Mouse (Mus musculus) heart, embryonic 13.5 days (tissue): Measurements from ENCODE around the gene Gm28778. TPM values are rescaled to one million over a fixed set of nuclear protein-coding genes. Genes with fewer than 3 reads are reported as not detected.
"Not testable (repeated sequence)": the region's sequence is repeated elsewhere in the genome, so short reads cannot be mapped to it uniquely, and the experiment has no call there.

Experiments
- ATAC-seq: fragments of 200-750 bp; cut with Nextera tagmentation; 2 replicates; pipeline ENCODE4 v1.8.0; 2017; ENCODE audit warnings: moderate TSS enrichment; ENCODE audit not compliant: insufficient number of reproducible peaks, low FRiP score, low TSS enrichment; ENCODE audit errors: extremely low read depth
- H3K27ac ChIP-seq: fragments of 300-500 bp; sonication (generic); replicated peaks from 2 replicates; pipeline ENCODE4 v1.5.1; 2015; ENCODE audit warnings: moderate library complexity, mild to moderate bottlenecking, inconsistent platforms
- H3K27me3 ChIP-seq: fragments of 300-500 bp; sonication (generic); replicated peaks from 2 replicates; pipeline ENCODE4 v1.6.1; 2015; ENCODE audit warnings: mild to moderate bottlenecking, inconsistent platforms
- H3K36me3 ChIP-seq: fragments of 300-500 bp; sonication (generic); 2 replicates; pipeline ENCODE4 v1.6.1; 2015; ENCODE audit warnings: mild to moderate bottlenecking, inconsistent platforms
- H3K4me1 ChIP-seq: fragments of 300-500 bp; sonication (generic); 2 replicates; pipeline ENCODE4 v1.6.1; 2015; ENCODE audit warnings: inconsistent platforms
- H3K4me2 ChIP-seq: fragments of 300-500 bp; sonication (generic); 2 replicates; pipeline ENCODE4 v1.6.1; 2015; ENCODE audit warnings: inconsistent platforms, mild to moderate bottlenecking, moderate library complexity
- H3K4me3 ChIP-seq: fragments of 300-500 bp; sonication (generic); 2 replicates; pipeline ENCODE4 v1.5.1; 2015; ENCODE audit warnings: moderate library complexity, mild to moderate bottlenecking, inconsistent platforms
- H3K9ac ChIP-seq: fragments of 300-500 bp; sonication (generic); 2 replicates; pipeline ENCODE4 v1.6.1; 2015; ENCODE audit warnings: inconsistent platforms, mild to moderate bottlenecking, moderate library complexity
- H3K9me3 ChIP-seq: fragments of 300-500 bp; sonication (generic); 2 replicates; pipeline ENCODE4 v1.6.1; 2016; ENCODE audit warnings: inconsistent platforms
- WGBS: fragments of 180-500 bp; shearing (Covaris S2); methylation state at CpG from one replicate; pipeline ENCODE4 v1.1.7; 2015; ENCODE audit warnings: mixed read lengths; 5-methylcytosine and 5-hydroxymethylcytosine counted together
- polyA plus RNA-seq: library from polyadenylated mRNA; unstranded; fragments of >200 nt; fragmentation: Nextera tagmentation; extraction: Ambion mirVana; gene quantifications from 2 replicates; pipeline ENCODE4 v1.2.1, GENCODE M21; 2015

The Gm28778 gene
- polyA plus RNA-seq, 1 experiment from 2014 or later, result not detected

DNA sequence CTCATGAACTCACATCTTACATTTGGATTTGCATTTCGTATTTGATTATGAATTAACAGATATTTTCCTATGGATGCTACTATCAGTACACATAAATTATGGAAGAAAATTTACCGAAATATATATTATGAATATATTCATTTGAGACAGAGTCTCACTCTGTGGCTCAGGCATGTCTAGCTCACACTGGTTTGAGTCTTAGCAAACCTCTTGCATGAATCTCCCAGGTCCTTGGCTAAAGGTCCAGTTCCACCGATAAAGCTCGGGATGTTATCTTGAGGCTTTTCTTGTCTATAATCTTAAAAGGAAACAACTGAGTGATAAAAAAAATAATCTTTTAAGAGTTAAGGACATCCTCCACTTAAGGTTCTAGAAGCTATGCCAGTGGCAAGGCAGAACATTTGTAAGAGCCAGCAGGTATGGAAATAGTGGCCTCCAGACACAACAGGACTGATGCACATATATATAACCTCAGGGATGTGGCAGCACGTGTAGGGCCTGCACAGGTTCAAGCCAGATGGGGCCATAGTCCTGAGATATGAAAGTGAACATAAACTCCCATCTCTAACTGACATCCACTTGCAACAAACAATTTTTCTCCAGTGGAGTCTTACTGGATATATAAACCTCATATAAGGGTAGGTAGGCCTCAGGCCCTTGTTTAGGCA is 28.1 kb downstream of the Gm28778 start:
- Histone ChIP-seq H3K27ac (no peak overlapping the region), H3K4me3 (no peak overlapping the region), H3K36me3 (peaks cover 47% of the 10 kb centered on the region), H3K27me3 (no peaks in the 10 kb centered on the region), H3K9me3 (no peaks in the 10 kb centered on the region), H3K4me1 (no peaks in the 10 kb centered on the region), H3K9ac (no peak overlapping the region), H3K4me2 (no peak overlapping the region)
- WGBS, result 72% methylated on average over 5 of the region's 5 CpGs
- ATAC-seq, result no peak

DNA sequence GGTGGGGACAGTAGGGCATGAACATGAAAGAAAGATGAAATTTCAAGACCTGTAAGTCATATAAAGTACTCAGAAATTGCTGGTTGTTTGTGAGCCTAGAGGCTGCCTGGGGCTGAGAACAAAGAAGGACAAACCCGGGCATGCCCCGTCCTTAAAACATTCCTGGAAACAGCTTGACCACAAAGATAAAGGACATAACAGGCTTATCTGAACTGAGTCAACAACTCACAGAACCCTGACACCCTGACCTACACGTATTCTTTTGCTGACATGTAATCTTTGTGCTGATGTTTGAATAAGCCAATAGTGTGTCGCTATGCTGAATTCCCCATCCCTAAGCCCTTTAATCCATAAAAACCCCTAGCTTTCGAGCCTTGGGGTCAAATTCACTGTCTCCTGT is 36.6 kb downstream of the Gm28778 start:
- H3K4me1 ChIP-seq, ATAC-seq: not testable (repeated sequence)
- 46% methylated on average over 5 of the region's 5 CpGs for WGBS

DNA sequence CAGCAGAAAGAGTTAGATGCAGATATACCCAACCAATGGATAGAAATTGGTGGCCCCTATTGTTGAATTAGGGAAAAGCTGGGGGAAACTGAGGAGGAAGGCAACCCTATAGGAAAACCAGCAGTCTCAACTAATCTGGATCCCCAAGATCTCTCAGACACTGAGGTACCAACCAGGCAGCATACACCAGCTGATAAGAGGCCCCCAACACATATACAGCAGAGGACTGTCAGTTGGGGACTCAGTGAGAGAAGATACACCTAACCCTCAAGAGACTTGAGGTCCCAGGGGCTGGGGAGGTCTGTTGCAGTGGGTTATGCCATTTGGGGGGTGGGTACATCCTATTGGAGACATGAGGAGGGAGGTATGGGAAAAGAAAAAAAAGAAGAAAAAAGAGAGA is 38.6 kb downstream of the Gm28778 start:
- H3K4me1 ChIP-seq, result no peaks in the 10 kb centered on the region
- no peaks in the 10 kb centered on the region for H3K27me3 ChIP-seq
- no peak overlapping the region for H3K9ac ChIP-seq
- no peak overlapping the region for H3K4me2 ChIP-seq
- ATAC-seq, result no peak
- H3K4me3 ChIP-seq, result no peak overlapping the region
- peaks cover 6% of the 10 kb centered on the region; the same call in 1 of the 2 replicates for H3K9me3 ChIP-seq
- no peak overlapping the region for H3K27ac ChIP-seq
- H3K36me3 ChIP-seq, result peaks cover 3% of the 10 kb centered on the region

More for the DNA sequence above, 36.6 kb downstream of the Gm28778 start:
- H3K36me3 ChIP-seq, H3K27ac ChIP-seq, H3K9ac ChIP-seq, H3K4me2 ChIP-seq, H3K27me3 ChIP-seq, H3K9me3 ChIP-seq, H3K4me3 ChIP-seq: not testable (repeated sequence)

DNA sequence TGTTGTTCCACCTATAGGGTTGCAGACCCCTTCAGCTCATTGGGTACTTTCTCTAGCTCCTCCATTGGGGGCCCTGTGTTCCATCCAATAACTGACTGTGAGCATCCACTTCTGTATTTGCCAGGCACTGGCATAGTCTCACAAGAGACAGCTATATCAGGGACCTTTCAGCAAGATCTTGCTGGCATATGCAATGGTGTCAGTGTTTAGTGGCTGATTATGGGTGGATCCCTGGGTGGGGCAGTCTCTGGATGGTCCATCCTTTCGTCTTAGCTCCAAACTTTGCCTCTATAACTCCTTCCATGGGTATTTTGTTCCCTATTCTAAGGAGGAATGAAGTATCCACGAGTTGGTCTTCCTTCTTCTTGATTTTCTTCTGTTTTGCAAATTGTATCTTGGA is 40.5 kb downstream of the Gm28778 start:
- not testable (repeated sequence) for H3K27me3 ChIP-seq, H3K9ac ChIP-seq, H3K27ac ChIP-seq, H3K4me2 ChIP-seq, H3K9me3 ChIP-seq, H3K4me3 ChIP-seq, ATAC-seq, H3K4me1 ChIP-seq
- WGBS, result 68% methylated on average over 2 of the region's 2 CpGs
- H3K36me3 ChIP-seq, result peaks cover 22% of the 10 kb centered on the region

DNA sequence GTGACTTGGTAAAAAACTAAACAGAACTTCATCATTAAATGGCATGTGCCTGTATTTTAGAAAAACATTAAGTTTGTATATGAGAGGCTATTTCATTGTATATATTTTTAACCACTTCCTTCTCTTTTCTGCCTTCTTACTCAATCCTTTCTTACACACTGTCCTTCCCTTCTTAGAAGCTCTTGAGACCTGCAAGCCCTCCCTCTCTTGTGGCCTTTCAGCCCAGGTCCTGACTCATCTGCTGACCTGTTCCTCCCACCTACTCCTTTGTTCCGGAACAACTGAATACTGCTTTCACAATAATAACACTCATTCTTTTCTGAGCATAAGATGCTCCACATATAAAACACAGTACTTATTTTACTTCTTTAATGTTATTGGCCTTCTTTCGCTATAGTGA is 44.2 kb downstream of the Gm28778 start:
- no peaks in the 10 kb centered on the region for H3K4me1 ChIP-seq
- no peaks in the 10 kb centered on the region for H3K27me3 ChIP-seq
- no peak overlapping the region for H3K4me2 ChIP-seq
- peaks cover 52% of the 10 kb centered on the region for H3K36me3 ChIP-seq
- no peak for ATAC-seq
- H3K9ac ChIP-seq, result no peak overlapping the region
- no peak overlapping the region for H3K4me3 ChIP-seq
- H3K9me3 ChIP-seq, result peaks cover 6% of the 10 kb centered on the region; the same call in 1 of the 2 replicates
- WGBS, result 88% methylated on average over 2 of the region's 2 CpGs
- no peak overlapping the region for H3K27ac ChIP-seq

DNA sequence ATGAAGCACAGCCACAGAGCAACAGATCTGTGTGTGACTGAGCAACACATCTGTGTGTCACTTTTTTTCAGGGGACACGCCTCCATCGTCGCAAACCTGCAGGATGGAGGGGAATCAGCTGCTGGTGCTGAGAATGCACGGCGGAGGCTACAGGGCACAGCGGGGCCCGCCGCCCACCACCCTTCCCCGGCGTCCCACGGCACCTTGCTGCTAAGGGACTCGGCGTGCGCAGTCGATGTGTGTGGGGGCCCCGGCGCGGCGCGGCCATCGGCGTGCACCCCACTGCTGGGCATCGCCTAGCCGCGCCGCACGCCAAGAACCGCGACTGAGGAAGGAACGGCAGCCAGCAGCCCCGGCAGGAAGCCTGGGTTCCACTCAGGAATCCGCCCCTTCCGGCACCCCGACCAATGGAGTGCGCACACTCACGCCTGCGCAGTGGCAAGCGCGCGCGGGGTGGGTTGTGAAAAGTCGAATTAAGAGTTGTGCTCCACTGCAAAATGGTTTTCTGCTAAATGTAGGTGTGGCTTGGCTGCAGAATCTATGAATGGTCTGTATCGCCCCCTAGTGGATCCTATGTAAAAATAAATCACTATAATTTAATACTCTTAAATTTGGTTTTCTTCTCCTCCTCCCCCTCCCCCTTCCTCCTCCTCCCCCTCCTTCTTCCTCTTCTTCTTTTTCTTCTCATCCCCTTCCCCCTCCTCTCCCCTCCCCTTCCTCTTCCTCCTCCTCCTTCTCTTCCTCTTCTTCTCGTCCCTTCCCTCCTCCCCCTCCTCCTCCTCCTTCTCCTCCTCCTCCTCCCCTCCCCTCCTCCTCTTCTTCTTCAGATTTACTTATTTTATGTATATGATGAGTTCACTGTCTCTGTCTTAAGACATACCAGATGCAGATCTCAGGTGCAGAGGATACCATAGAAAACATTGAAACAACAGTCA is 55.7 kb downstream of the Gm28778 start, which contains the start of the genes Asdurf, Gm28551 and Asnsd1:
TSS of gene Asdurf (minus strand) at position 293 of the 935 bp plus-strand sequence.
TSS of gene Gm28551 (minus strand) at position 341 of the 935 bp plus-strand sequence.
TSS of gene Asnsd1 (minus strand) at position 426 of the 935 bp plus-strand sequence.
- peaks cover 3% of the 10 kb centered on the region; the same call in 1 of the 2 replicates for H3K9me3 ChIP-seq
- H3K36me3 ChIP-seq, result peaks cover 26% of the 10 kb centered on the region
- H3K9ac ChIP-seq, result peak within 1 kb of the TSS; percentile 97
- H3K4me3 ChIP-seq, result peak within 1 kb of the TSS; percentile 92
- peak; percentile 99 for ATAC-seq
- peaks cover 7% of the 10 kb centered on the region for H3K4me1 ChIP-seq
- H3K27me3 ChIP-seq, result no peaks in the 10 kb centered on the region
- peak within 1 kb of the TSS; percentile 70 for H3K4me2 ChIP-seq
- peak within 1 kb of the TSS; percentile 85 for H3K27ac ChIP-seq
- WGBS, result under 1% methylated on average over 43 of the region's 44 CpGs

DNA sequence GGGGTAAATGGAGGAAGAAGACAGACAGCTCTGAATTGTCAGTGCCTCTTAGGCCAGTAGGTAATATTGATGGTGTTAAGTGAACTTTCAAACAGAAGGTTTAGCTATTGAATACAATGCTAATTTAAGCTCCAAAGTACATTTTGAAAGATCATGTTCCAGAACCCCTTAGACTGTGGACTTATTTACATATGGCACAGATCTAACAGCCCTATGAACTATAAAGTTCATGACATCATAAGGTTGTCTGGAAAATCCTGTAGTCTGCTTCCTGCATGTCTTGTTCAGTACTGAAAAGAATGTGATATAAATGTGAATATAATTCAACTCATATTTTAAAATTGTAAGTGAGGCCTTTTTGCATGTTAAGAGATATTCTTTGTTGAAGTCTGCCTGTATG is 62.1 kb downstream of the Gm28778 start:
- Histone ChIP-seq H3K4me3 (no peak overlapping the region), H3K4me1 (no peaks in the 10 kb centered on the region), H3K27me3 (no peaks in the 10 kb centered on the region), H3K27ac (no peak overlapping the region), H3K4me2 (no peak overlapping the region), H3K9ac (no peak overlapping the region), H3K9me3 (peaks cover 3% of the 10 kb centered on the region; the same call in 1 of the 2 replicates), H3K36me3 (no peaks in the 10 kb centered on the region)
- ATAC-seq, result no peak

Other genes with a start within 250 kb of the Gm28778 start
- 4.8 and 5.1 TPM in 2 replicates for gene Mstn, start 235.5 kb upstream of the Gm28778 start, polyA plus RNA-seq
- gene 1700019A02Rik, start 109.5 kb upstream of the Gm28778 start, polyA plus RNA-seq, result not detected in 2 replicates
- gene Pms1, start 93 bp upstream of the Gm28778 start, polyA plus RNA-seq, result 9.0 and 10.2 TPM in 2 replicates
- 33.7 and 38.4 TPM in 2 replicates for gene Ormdl1, start within 50 bp of the Gm28778 start, polyA plus RNA-seq
- gene Osgepl1, start 16.5 kb downstream of the Gm28778 start, polyA plus RNA-seq, result 24.6 and 26.6 TPM in 2 replicates
- not detected in 2 replicates for gene Asdurf, start 55.5 kb downstream of the Gm28778 start, polyA plus RNA-seq
- gene Gm28551, start 55.6 kb downstream of the Gm28778 start, polyA plus RNA-seq, result 0.38 and 0.56 TPM in 2 replicates
- 60.0 and 66.2 TPM in 2 replicates for gene Asnsd1, start 55.6 kb downstream of the Gm28778 start, polyA plus RNA-seq